ENCODE assay signal across 9 mouse cellular contexts in the genomic region with DNA sequence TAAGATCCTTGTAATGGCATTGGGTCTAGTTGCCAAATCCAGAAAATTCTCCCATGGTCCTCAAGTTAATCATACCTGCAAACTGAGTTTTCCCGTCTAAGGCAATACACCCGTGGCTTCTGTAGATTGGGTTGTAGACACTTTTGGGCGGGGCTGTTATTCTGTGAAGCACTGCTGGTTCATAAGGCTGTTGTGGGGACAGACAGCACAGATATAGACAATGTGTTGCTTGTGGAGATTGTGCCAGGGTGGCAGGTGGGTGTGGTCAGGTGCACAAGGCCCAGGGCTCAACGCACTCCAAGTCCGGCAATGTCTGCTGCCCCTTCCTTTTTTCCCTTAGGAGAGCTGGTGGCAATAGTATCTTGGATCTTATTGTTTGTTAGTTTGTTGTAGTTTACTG.
"Had no signal": no experiment of that assay in that cellular context is flagged by ENCODE, and none has a peak within 500 bp of the region (broad histone marks: within the 10 kb centered on the region; RNA-seq: fewer than 3 reads in every experiment).

No protein-coding gene starts in this region.

- DNase-seq: lung, adult 18-20 months; lung, embryonic 14.5 days; lung, postnatal 10 days; lung, postnatal 4 days; right cerebral cortex, postnatal 14 days; thymus, adult 2 months; thymus, postnatal 36 days had no signal

- ATAC-seq: midbrain, embryonic 13.5 days; midbrain, embryonic 15.5 days had no signal
